Mouse (Mus musculus) cerebellum, adult 2 months (tissue): ENCODE results near the gene Polr2j.

ENCODE experiments used
- CTCF ChIP-seq: fragments of 200-500 bp; IDR thresholded peaks from 2 replicates; pipeline ENCODE4 v1.5.1; 2011; ENCODE audit warnings: low read depth, mild to moderate bottlenecking, control low read depth, low read length, moderate library complexity, borderline replicate concordance; ENCODE audit not compliant: insufficient read depth
- POLR2A ChIP-seq: fragments of 200-500 bp; IDR thresholded peaks from 2 replicates; pipeline ENCODE4 v1.6.1; 2011; ENCODE audit warnings: low read length, control low read depth, borderline replicate concordance; ENCODE audit not compliant: insufficient read depth

DNA sequence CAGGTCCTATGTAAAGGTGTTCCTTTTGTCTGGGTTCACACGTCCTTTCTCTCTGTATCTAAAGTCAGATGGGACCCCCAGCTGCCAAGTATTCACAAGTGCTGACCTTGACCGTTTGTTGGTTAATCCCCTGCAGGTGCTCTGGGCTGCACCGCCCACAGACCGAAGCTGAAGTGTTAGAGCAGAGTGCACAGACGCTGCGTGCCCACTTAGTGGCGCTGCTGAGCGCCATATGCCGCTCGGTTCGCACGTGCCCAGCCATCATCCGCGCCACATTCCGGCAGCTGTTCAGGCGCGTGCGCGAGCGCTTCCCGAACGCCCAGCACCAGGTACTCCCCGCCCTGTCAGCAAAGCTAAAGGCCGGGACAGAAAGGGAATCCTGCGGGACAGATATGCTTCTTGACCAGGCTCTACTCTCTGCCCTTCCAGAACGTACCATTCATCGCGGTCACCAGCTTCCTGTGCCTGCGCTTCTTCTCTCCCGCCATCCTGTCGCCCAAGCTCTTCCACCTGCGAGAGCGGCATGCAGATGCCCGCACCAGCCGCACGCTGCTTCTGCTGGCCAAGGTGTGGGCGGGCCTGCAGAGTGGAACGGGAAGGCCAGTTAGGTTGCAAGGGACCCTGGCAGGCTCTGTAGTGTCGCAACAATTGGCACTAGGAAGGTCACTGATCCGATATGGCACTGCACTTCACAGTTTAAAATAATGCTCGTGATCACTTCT, 14.2 kb upstream of the Polr2j start:
- TF ChIP-seq CTCF (peak; percentile 93), POLR2A (peak; percentile 23; the same call in 1 of the 2 replicates)
